Mouse (Mus musculus): ENCODE results near the gene Tspan32.

The Tspan32 gene

DNA sequence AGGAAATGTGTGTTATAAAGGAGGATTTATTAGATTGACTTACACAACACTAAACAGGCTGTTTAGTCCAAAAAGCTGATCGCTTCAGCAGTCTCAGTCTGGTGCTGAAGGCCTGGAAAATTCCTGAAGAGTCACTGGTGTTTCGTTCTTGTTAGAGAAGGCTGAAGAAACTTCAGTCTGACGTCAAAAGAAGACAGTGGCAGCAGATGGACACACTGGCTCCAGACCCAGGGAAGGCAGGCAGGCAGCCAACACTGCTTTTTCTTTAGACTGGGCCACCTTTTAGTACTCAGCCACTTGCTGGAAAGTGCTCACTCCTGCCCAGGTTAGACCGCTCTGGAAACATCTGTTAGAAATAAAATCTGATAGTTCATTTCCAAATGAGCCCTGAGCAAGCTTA, 28.7 kb downstream of the Tspan32 start:
- no peak for DNase-seq (ENCODE audit: low spot score in 2 of 2)

DNA sequence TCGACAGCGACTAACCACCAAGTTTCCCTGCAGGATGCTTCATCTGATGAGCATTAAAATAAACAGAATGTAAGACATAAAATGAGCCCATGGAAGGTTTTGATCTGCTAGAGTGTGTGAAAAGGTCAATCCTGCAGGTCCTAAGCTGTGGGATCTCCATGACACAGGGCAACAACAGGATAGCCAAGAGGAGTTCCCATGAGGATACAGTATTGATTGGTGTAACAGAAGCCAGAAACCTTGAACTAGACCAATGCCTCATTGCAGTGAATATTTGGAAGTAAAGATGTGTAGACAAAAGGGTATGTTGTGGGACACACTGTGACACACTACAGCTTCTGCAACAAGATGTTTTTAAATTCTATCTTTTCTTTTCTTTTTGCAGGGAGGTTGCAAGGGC, 29.3 kb downstream of the Tspan32 start:
- DNase-seq (ENCODE audit: low spot score in 2 of 2), result no peak

DNA sequence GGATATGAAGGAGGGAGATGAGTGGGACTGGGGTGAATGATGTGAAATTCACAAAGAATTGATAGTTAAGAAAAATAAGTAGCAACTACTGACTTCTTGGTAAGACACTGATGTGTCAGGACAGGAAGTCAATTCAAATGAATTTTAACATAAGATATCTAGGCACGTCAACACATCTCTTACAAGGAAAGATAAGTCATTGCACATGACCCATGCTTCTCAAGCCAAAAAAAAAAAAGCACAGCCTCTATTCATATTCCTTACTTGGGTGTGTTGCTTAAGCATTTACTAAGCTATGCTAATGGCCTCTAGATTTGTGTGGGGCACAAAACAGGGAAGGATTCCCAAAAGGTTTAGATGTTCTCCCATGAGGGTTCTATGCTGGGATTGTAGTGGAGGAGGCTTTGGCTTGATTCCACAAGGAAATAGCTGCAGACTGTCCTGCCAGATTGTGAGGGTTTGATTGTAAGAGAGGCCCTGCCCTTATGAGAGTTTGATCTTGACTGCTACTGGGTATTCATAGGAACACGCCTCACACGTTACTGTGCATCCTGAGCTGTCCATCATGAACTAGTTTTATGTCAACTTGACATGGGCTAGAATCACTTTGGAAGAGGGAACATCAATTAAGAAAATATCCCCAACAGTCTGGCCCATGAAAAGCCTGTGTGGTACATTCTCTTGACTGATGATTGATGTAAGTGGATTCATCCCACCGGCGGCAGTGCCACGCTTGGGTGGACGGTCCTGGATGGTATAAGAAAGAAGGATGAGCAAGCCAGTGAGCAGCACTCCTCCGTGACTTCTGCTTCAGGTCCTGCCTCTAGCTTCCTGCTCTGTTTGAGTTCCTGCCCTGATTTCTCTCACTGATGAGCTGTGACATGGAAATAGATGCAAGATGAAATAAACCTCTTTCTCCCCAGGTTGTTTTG, 29.9 kb downstream of the Tspan32 start:
- DNase-seq (ENCODE audit: low spot score in 2 of 2), result no peak

DNA sequence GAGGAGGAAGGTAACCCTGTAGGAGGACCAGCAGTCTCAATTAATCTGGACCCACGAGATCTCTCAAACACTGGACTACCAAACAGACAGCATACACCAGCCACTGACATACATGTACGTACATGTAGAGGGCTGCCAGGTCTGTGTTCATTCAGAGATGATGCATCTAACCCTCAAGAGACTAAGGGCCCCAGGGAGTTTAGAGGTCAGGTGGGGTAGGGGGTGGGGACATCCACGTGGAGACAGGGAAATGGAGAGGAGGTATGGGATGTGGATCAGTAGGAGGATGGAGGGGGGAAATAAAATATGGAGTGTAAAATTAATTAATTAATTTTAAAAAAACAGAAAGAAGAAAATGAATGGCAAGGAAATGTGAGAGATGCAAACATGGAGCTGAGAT, 31.9 kb downstream of the Tspan32 start:
- no peak for DNase-seq (ENCODE audit: low spot score in 2 of 2)

DNA sequence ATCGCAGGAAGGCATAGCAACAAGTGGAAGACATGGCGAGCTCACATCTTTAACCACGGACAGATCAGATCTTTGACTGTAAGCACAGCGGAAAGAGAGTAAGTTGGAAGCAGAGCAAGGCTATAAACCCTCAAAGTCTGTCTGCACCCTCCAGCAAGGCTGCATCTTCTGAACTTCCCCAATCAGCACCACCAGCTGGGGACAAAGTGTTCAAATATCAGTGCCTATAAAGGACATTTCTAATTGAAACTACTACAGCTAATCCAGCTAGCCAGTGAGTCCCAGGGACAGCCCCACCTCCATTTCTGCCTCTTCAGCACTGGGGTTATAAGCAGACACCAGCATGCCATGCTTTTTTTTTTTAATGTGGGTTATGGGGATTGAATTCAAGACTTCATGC, 32.5 kb downstream of the Tspan32 start:
- no peak for DNase-seq (ENCODE audit: low spot score in 2 of 2)

DNA sequence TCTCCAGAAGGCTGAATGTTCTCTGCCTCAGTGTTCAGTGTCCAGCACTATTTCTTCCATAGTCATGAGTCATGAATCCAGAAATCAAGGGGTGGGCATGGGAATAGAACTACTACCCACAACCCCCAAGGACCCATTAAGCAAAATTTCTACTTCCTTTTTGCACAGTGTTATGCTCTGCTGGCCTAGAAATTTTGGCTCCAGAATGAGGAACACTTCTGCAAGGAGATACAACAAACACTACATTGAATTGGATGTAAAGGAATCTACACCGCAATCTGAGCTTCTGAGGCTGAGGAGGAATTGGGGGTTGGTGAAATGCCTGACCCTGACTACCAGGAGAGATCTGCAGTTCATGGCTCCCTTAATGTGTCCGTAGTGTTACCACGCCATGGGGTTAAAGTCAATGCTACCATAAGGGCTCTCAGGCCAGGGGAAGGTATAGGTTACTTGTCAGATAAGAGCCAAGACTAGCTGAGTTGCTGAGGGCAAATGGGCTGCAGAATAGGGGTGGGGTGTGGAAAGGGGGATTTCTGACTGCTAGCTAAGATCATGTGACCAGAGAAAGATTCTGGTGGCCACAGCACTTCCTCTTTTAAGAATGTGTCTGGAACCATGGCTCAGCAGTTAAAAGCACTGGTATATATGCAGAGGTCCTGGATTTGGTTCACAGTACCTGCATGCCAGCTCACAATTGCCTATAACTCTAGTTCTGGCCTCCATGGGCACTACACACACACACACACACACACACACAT, 33.5 kb downstream of the Tspan32 start:
- no peak for DNase-seq (ENCODE audit: low spot score in 2 of 2)

DNA sequence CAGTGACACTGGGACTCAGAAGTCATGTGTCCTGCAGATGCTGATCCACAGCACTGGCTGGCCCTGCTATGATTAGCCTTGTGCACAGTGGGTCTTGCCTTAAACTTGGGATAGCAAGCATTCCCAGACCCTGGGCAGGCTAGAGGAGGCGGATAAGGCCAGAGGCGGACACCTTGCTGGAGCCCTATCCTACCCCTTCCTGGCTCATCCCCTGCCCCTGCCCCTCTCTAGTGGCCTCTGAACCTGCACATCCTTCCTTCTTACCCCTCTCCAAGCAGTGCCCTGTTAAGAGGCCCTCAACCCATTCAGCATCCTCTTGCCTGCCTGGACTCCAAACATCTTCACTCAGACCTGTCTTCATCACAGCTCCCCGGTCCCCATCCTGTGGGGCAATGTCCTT, 35.7 kb downstream of the Tspan32 start:
- DNase-seq (ENCODE audit: low spot score in 2 of 2), result no peak

DNA sequence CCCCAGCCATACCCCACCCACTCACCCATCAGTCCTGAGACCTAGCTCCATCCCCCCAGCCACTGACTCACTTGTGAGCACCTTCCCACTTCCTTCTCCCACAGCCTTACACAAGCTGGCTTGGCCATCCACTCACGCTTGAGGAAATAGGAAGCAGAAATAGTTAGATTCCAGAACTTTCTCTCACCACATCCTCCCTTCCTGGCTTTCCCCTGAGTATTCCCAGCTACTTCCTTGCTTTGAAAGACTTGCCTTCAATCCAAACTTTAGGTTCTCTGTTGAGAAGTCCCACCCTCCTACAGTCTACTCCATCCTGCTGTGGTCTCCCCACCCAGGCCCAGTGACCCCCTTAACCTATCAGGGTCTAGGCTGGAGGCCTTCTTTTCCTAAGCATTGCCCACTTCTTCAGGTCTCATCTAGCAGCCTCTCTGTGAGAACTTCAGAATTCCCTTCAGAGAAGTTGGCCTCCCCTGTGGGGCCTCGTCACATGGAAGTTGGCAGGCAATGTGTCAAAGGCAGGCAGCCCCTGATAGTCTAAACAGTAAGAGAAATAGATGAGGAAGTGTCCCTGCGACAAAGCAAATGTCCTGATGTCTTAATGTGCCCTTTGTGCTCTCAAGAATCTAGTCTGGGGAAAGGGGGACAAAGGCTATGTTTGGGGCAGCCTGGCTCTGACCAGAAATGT, 36.4 kb downstream of the Tspan32 start:
- no peak for DNase-seq (ENCODE audit: low spot score in 2 of 2)

DNA sequence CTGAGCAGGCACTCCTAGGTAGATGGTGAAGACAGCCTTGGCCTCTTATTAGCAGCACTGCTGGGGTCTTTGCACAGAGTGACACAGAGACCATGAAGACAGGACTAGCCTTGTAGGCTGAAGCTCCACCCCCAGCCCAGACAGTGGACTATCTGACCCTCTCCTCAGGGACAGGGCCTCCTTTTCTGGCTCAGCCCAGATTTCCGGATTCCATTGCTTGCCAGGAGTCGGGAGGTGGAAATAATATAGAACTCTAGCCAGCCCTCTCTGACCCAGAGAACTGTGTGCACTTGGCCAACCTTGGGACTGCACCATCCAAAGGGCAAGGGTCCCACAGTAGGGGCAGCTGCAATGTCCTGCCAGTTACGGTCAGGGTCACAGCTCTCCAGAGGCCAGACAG, 37.2 kb downstream of the Tspan32 start:
- peak in 1 of 2 experiments; percentile 69 for DNase-seq (ENCODE audit: low spot score in 2 of 2)

DNA sequence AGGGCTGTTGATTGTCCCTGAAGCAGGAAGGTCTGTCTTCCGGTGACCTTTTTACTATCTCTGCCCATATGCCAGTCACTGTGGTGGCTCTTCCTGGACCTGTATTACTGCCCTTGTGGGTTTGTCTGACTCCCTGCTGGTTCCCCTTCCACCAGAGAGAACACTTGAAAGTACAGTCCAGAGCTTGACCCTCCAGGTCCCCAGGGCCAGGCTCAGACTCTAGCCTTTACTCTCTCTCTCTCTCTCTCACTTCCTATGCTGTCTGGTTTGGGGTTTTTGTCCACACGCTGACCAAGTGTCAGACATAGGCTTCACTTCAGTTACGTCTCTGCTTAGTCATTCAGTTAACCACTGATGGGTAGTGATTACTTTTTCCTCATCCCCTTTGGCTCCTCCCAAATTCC, 38.1 kb downstream of the Tspan32 start:
- no peak for DNase-seq (ENCODE audit: low spot score in 2 of 2)

DNA sequence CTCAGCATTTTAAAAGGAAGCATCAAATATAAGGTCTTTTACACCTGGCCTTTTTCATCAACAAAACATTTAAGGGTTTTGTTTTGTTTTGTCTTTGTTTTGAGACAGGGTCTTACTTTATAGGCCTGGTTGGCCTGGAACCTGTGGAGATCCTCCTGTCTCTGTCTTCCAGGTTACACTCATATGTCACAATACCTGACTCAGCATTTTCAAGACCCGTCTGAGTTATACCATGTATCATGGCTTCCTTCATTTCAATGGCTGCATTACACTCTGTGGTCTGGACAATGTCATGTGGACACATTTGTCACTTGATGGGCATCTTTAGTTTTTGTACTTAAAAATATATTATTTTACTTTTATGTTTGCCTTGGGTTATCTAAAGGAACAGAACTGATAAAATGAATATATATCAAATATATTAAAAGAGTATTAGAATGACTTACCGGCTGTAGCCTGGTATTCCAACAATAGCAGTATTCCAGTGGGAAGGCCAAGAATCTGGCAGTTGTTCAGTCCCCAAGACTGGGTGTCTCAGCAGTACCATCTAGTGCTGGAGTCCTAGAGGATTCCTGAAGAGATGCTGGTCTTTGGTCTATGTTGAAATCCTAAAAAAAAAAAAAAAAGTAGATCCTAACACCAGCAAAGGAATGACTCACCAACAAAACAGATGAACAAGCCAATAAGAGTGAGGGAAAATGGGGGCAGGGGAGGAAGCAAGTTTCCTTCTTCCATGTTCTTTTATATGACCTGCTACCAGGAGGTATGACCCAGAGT, 39.4 kb downstream of the Tspan32 start:
- no peak for DNase-seq (ENCODE audit: low spot score in 2 of 2)

DNA sequence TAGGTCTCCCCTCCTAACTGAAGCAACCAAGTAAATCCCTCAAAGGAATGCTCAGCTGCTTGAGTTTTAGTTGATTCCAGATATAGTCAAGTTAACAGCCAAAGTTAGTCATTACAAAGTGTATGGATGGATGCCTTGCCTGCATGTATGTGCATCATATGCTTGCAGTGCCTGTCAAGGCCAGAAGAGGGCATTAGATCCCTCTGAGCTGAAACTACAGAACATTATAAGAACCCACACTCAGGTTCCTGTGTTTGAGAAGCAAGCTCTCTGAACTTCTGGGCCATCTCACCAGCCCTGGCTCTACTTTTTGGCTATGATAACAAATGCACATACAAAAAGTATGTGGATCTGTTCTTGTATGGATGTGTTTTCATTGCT, 40.0 kb downstream of the Tspan32 start:
- no peak for DNase-seq (ENCODE audit: low spot score in 2 of 2)

DNA sequence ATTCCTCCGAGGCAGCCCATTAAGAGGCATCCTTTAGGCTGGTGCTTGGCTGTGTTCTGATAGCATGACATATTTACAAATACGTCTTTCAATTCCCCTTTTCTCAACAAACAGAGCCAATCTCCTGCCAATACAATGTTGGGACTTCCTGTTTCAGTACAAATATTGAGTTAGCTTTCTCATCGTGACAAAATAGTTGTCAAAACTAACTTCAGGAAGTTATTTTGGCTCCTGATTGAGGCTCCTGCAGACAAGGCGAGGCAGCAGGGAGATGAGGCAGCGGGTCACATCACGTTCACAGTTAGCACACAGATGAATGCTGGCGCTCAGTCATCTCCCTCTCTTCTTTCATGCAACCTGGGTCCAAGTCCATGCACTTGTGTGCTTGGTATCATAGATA, 41.5 kb downstream of the Tspan32 start:
- no peak for DNase-seq (ENCODE audit: low spot score in 2 of 2)

DNA sequence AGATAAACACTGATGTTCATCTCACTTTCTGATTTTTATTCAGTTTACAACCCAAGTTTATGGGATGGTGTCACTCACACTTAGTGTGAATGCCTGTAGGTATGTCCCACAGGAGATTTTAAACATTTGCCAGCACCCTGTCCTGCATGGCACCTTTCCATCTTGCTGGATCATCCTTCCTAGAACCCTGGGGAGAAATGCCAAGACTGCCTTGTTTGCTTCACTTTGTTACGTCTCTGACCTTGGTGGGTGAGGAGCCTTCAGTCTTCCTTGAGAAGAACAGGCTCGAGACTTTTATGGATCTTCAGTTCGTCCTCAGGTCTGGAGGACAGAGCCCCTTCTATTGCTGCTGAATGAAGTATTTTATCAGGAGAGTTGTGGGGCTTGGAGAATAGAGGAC, 44.5 kb downstream of the Tspan32 start:
- no peak for DNase-seq (ENCODE audit: low spot score in 2 of 2)

DNA sequence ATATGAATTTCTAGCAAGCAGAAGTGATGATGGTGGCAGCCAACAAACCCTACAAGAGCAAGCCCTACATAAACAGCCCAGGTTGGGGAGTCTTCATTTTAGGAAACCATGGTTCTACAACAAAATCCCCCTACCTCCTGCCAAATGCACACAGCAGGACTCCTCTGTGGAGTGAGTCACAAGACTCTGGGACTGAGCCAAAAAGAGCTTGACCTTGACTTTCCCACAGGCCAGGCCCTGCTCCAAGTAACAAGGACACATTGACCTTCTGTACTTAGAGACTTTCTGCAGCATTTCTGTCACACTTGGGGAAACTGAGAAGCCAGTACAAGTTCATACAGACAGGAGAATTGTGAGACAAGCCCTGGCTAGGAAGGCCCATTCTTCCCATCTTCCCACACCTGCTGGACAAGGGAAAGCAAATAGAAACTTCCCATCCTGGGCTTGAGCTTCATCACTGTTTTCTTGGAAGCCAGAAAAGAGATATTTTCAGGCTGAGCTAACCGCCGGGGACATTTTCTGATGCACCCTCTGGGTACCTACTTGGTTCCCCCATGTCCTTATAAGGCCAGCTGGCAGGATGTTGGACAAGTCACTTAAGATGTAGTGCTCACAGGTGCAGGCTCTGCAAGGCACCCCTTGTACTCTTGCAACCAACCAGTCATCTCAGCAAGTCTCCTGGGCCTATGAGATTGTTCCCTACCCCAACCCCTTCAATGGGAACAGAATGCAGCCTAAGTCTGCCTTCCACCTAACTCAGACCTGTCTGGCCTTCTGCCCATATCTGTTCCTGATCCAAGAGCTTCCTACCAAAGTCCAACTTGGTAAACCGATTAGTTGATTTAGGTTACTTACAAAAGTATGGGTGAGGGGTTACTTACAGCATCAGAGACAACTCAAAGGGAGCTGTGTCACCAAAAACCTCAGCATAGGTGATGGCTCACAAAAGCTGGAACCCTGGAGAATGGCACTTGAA, 45.3 kb downstream of the Tspan32 start:
- no peak for DNase-seq (ENCODE audit: low spot score in 2 of 2)

DNA sequence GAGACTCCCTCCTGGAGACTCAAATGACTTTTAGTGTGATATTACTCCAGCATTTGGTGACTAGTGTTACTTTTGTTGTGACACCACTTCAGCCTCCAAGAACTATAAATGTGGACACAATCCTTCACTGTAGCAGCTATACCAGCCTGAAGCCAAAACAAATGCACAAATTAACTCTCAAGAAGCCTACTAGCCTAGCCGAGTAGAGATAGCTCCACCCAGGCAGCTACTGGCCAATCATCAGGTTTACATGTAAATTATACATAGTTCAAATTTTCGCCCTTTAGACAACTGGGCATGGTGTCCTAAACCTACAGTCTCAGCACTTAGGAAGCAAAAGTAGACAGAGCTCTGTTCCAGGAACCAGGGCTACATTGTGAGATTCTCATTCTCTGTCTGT, 46.5 kb downstream of the Tspan32 start:
- no peak for DNase-seq (ENCODE audit: low spot score in 2 of 2)

DNA sequence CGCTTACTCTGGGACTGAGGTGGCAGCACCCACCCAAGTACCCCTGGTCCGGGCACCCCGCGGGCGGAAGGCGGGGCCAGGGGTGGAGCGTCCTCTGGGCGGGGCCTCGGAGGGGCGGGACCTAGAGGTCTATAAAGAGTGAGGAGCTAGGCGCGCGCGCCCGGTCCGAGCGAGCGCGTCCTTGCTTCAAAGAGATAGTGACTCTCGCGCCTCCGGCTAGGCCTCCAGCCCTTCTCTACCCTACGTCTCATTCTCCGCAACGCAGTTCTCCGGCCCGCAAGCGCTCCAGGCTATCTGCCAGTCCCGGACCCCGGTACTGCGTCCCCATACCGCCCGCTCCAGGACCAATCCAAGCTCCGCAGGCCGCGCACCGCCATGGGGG, 47.8 kb downstream of the Tspan32 start, which contains the start of gene Cd81:
Cd81 (plus strand) TSS at position 114 of the 382 bp plus-strand sequence.
- peak; percentile 85 to 92 for DNase-seq (ENCODE audit: low spot score in 2 of 2)

DNA sequence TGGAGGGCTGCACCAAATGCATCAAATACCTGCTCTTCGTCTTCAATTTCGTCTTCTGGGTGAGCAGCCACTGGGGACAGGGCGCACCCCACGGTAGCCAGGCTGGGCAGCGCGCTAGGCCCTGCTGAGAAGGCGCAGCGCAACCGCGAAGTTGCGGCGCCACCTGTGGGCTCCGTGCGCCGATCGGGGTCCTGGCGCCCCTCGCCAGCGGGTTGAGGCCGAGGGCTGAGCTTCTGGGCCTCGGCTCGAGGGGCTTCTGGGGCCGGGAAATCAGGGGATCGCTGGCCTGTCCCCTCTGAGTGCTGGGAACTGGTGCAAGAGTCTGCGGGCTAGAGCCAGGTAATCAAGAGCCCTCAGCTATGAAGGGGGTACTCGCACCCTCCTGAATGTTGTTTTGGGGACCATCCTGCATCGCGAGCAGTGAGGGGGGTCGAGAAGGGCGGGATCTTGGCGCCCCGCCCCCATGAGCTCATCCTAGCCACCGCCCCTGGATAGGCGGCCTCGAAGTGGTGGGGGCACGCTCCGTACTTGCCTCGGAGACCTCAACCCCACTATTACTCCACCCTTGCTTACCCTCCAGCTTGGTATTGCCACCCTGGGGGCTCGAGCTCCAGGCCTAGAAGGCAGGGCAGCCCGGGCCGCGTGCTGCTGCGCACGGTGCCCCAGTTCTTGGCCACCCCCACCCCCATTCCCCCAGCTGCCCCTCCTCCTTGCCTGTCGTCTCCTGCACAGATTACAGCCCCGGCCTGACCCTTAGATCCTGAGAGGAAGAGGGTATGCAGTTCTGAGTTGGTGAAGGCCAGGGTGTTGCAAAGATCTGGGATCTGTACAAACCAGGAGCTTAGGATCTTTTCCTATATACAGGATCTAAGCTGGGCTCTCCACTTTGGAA, 48.4 kb downstream of the Tspan32 start:
- peak; percentile 70 to 79 for DNase-seq (ENCODE audit: low spot score in 2 of 2)

DNA sequence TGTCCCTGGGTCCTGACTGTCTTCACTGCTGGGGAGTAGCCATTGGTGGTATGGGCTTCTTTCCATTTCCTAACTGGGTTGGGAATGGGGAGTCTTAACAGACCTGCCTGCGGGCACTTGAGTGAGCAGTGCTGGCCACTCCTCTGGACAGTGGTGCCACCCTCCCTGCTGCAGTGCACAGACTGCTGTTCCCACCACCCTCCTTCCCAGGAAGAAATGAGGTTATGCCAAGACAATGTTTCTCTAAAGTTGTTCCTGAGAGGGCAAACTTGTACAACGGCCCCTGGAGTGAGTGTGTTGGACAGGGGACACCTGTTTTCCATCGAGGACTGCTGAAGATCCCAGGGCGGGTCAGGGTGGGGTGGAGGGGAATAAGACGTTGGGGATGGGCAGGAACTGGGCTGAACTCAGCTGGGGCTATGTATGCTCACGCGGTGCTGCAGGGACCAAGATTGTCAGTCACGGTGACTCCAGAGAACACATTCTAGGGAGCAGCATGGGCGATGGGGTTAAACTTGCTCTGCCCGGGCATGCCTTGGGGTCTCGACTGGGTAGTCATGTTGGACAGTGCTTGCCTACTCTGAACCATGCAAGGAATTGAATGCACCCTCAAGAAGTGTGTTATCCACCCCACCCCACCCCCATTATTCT, 49.2 kb downstream of the Tspan32 start:
- no peak for DNase-seq (ENCODE audit: low spot score in 2 of 2)
